Mouse (Mus musculus): ENCODE results near the gene Slc15a4.

GRCm38 (mm10) chr5:127640359-127640758, 7.7 kb upstream of the Slc15a4 start:
- TF ChIP-seq CTCF (IDR thresholded peaks at IDR 0.05 in 2 of 3, conservative IDR thresholded peaks at IDR 0.05 in 1 of 3; ENCODE audit: control insufficient read depth in 1 of 3, insufficient read depth in 1 of 3, low read depth in 2 of 3, low read length in 3 of 3, poor library complexity in 1 of 3, severe bottlenecking in 1 of 3) (peak; percentile 20 to 33 (median 28); a peak in 4 of 6 replicates), POLR2A (IDR thresholded peaks at IDR 0.05; ENCODE audit: control insufficient read depth in 1 of 2, insufficient read depth in 1 of 2, low read depth in 1 of 2, low read length in 2 of 2, poor library complexity in 1 of 2) (no peak), MEF2A (IDR thresholded peaks at IDR 0.05; ENCODE audit: extremely low read depth, insufficient replicate concordance, low read depth, low read length, poor library complexity, severe bottlenecking) (no peak), ZNF384 (IDR thresholded peaks at IDR 0.05; ENCODE audit: low read depth, low read length) (no peak), HCFC1 (IDR thresholded peaks at IDR 0.05; ENCODE audit: low read depth, low read length) (no peak), MAX (IDR thresholded peaks at IDR 0.05; ENCODE audit: low read length) (no peak)

Measured in MEL (cell line).